Mouse (Mus musculus) spleen, adult 2 months (tissue): ENCODE results near the gene Oosp1.

Experiments
- CTCF ChIP-seq: fragments of 200-500 bp; IDR thresholded peaks from 2 replicates; pipeline ENCODE4 v1.5.1; 2011; ENCODE audit warnings: mild to moderate bottlenecking, inconsistent platforms; ENCODE audit not compliant: insufficient read depth, insufficient read length, insufficient replicate concordance; ENCODE audit errors: extremely low read depth
- POLR2A ChIP-seq: fragments of 200-500 bp; IDR thresholded peaks from 2 replicates; pipeline ENCODE4 v1.6.1; 2011; ENCODE audit warnings: low read depth, low read length, inconsistent platforms

DNA sequence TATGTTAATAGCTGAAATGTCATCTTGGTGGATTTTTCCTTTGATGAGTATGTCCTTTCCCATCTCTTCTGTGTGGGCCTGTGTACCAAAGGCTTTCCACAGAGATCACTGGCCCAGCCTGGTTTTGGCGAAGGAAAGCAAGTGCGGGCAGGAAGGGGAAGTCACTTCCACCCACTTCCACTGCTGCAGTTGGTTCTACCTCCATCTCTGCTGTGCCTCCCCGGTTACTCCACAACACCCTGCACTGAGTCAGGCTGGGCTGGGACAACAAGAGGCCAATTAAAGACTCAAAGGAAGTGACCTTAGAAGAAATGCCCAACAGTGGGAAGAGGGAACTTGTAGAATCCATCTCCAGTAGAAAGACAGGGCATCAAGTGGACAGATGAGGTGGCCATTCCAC, 29.1 kb upstream of the Oosp1 start:
- TF ChIP-seq CTCF (no peak), POLR2A (no peak)
